Mouse (Mus musculus) erythroblast, embryonic 14.5 days (primary cell): ENCODE results near the gene Casc4. TPM values are rescaled to one million over a fixed set of nuclear protein-coding genes. Genes with fewer than 3 reads are reported as not detected.
"Not testable (repeated sequence)": the region's sequence is repeated elsewhere in the genome, so short reads cannot be mapped to it uniquely, and the experiment has no call there.

Source experiments
- H3K27me3 ChIP-seq: 2 replicates; pipeline ENCODE4 v1.6.1; 2012; ENCODE audit warnings: inconsistent platforms; ENCODE audit not compliant: control insufficient read depth
- H3K36me3 ChIP-seq: 2 replicates; pipeline ENCODE4 v1.6.1; 2012; ENCODE audit warnings: mild to moderate bottlenecking, inconsistent platforms; ENCODE audit not compliant: control insufficient read depth
- H3K4me1 ChIP-seq: 2 replicates; pipeline ENCODE4 v1.6.1; 2012; ENCODE audit warnings: inconsistent platforms; ENCODE audit not compliant: control insufficient read depth
- H3K4me3 ChIP-seq: replicated peaks from 2 replicates; pipeline ENCODE3; 2012; ENCODE audit warnings: moderate library complexity, mild to moderate bottlenecking, inconsistent platforms
- H3K9me3 ChIP-seq: 2 replicates; pipeline ENCODE4 v1.6.1; 2012; ENCODE audit warnings: low read length, inconsistent platforms, mixed read lengths; ENCODE audit not compliant: control insufficient read depth
- GATA1 ChIP-seq: IDR thresholded peaks from 2 replicates; pipeline ENCODE4 v1.6.1; 2012; ENCODE audit warnings: low read length, inconsistent platforms, mixed read lengths
- TAL1 ChIP-seq: IDR thresholded peaks from 3 replicates; pipeline ENCODE4 v1.6.1; 2012; ENCODE audit warnings: low read length, inconsistent platforms, mixed read lengths
- polyA plus RNA-seq: library from polyadenylated mRNA; stranded (reverse); fragments of >175 nt; gene quantifications from 2 replicates; pipeline ENCODE4 v1.2.3, GENCODE M21; 2012

Gene Casc4
- polyA plus RNA-seq, 1 experiment = not detected

GRCm38 (mm10) chr2:121888720-121889497 lies 22.1 kb downstream of the Casc4 start:
- Histone ChIP-seq H3K36me3 (no peaks in the 10 kb centered on the region), H3K9me3 (no peaks in the 10 kb centered on the region), H3K4me1 (no peaks in the 10 kb centered on the region), H3K4me3 (no peak overlapping the region), H3K27me3 (no peaks in the 10 kb centered on the region)
- TF ChIP-seq GATA1 = no peak
- no peak for TF ChIP-seq TAL1

DNA sequence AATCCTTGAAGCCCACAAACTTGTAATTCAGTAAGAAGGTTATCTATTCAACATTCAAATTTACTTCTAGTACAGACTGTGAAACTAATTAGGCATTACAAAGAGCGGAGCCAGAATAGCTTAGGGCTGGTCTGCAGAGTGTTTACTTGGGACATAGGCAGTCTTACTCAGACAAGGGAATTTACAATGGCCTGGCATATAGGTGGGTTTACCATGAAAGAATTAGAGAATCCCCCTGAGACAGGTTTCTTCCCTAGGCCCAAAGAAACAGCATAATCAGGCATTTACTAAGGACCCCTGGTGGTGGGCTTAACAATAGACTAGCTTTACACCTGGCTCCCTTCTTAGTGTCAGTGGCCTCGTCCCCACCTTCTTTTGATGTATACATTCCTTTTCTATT lies 28.5 kb downstream of the Casc4 start:
- H3K9me3 ChIP-seq = no peaks in the 10 kb centered on the region
- H3K4me3 ChIP-seq = no peak overlapping the region
- no peaks in the 10 kb centered on the region for H3K27me3 ChIP-seq
- TF ChIP-seq GATA1 (no peak), TAL1 (no peak)
- H3K36me3 ChIP-seq = no peaks in the 10 kb centered on the region
- H3K4me1 ChIP-seq = no peaks in the 10 kb centered on the region

DNA sequence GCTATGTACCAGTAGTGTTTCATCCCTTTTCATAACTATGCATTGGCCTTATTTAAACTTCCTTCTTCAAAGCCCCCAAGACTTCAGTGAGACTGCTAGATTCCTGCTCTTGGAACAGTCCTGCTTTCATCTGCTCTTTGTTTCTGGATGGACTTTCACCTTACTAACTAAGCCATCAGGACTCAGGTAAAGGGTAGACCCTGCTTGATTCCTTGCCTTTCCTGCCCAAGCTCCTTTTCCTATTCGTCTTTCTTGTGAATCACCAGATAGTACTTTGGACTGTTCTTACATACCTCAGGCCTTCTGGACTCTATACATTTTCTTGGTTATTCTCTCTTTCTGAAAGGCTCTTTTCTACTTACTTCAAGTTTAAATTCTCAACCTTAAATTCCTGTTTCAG lies 30.1 kb downstream of the Casc4 start:
- Histone ChIP-seq H3K9me3 (no peaks in the 10 kb centered on the region), H3K36me3 (no peaks in the 10 kb centered on the region), H3K4me1 (no peaks in the 10 kb centered on the region), H3K27me3 (no peaks in the 10 kb centered on the region), H3K4me3 (no peak overlapping the region)
- TF ChIP-seq TAL1 (no peak), GATA1 (no peak)

GRCm38 (mm10) chr2:121909975-121910374 lies 43.2 kb downstream of the Casc4 start:
- Histone ChIP-seq H3K27me3 (no peaks in the 10 kb centered on the region), H3K9me3 (no peaks in the 10 kb centered on the region), H3K4me1 (no peaks in the 10 kb centered on the region), H3K4me3 (no peak overlapping the region), H3K36me3 (peaks cover 2% of the 10 kb centered on the region; the same call in 1 of the 2 replicates)
- TF ChIP-seq TAL1 (no peak), GATA1 (no peak)

GRCm38 (mm10) chr2:121916047-121916970 lies 49.5 kb downstream of the Casc4 start:
- Histone ChIP-seq H3K36me3 (no peaks in the 10 kb centered on the region; the same call in none of the 2 replicates), H3K4me1 (no peaks in the 10 kb centered on the region; the same call in 1 of the 2 replicates), H3K27me3 (no peaks in the 10 kb centered on the region), H3K9me3 (no peaks in the 10 kb centered on the region), H3K4me3 (no peak overlapping the region)
- TF ChIP-seq GATA1 (no peak), TAL1 (no peak)

DNA sequence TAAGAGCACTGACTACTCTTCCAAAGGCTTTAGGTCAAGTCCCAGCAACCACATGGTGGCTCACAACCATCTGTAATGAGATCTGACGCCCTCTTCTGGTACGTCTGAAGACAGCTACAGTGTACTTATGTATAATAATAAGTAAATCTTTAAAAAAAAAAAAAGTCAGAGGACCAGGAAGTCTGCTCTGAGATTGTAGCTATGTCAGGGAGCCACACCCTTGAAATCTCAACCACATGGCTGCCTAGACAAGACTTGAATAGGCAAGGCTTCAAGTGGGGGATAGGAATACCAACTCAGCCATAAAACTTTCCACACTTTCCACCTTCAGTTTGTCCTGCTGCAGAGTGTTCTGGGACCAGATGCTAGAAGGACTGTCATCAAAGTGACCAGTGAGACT lies 70.9 kb downstream of the Casc4 start:
- not testable (repeated sequence) for H3K36me3 ChIP-seq, H3K9me3 ChIP-seq, H3K27me3 ChIP-seq, H3K4me3 ChIP-seq, H3K4me1 ChIP-seq

- no peak for TF ChIP-seq GATA1
- TF ChIP-seq TAL1 = no peak
- H3K36me3 ChIP-seq = no peaks in the 10 kb centered on the region
- peaks cover 3% of the 10 kb centered on the region for H3K4me1 ChIP-seq
- no peaks in the 10 kb centered on the region for H3K27me3 ChIP-seq
- H3K9me3 ChIP-seq = no peaks in the 10 kb centered on the region
- no peak overlapping the region for H3K4me3 ChIP-seq
These were observed 76.6 kb downstream of the Casc4 start for GRCm38 (mm10) chr2:121943364-121943763.

GRCm38 (mm10) chr2:121954971-121955656 lies 88.3 kb downstream of the Casc4 start:
- Histone ChIP-seq H3K4me3 (peak overlapping the region; percentile 82), H3K4me1 (peaks cover 27% of the 10 kb centered on the region), H3K36me3 (peaks cover 14% of the 10 kb centered on the region), H3K27me3 (no peaks in the 10 kb centered on the region), H3K9me3 (no peaks in the 10 kb centered on the region)
- TF ChIP-seq GATA1 (no peak), TAL1 (no peak)

GRCm38 (mm10) chr2:121955765-121956223 lies 89.0 kb downstream of the Casc4 start, which contains the start of the genes Ctdspl2 and Mageb3:
Gene Ctdspl2 (plus strand): TSS chr2:121956001.
Gene Mageb3 (minus strand): TSS chr2:121956092.
- TF ChIP-seq GATA1 (no peak), TAL1 (no peak)
- no peaks in the 10 kb centered on the region for H3K27me3 ChIP-seq
- peaks cover 27% of the 10 kb centered on the region for H3K4me1 ChIP-seq
- H3K9me3 ChIP-seq = no peaks in the 10 kb centered on the region
- peak within 1 kb of the TSS; percentile 82 for H3K4me3 ChIP-seq
- peaks cover 20% of the 10 kb centered on the region for H3K36me3 ChIP-seq
